Mouse (Mus musculus): Measurements from ENCODE around the gene Psg20.
"Not testable (repeated sequence)": the region's sequence is repeated elsewhere in the genome, so short reads cannot be mapped to it uniquely, and the experiment has no call there.

The Psg20 gene

GRCm38 (mm10) chr7:18686085-18686484 is at the start of gene Psg20:
Gene Psg20, minus strand, starts transcription at chr7:18686185.
- DNase-seq: no peak

DNA sequence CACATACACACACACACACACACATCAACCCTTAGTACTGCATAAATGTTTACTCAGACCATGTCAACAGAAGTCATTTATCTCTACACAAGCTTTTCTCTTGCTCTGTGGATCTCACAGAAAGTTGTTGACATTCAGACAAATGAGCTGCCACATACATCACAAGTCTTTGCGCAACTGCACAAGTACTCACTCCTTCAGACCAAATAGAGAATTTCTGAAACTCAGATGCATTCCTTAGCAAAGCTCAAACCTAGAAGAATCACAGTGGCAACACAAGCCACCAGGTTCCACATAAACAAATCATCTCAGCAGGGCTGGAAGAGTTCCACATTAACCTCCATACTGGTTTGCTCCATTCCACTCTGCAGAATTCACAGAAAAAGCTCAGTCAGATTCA is 48.5 kb upstream of the Psg20 start:
- no peak for DNase-seq

GRCm38 (mm10) chr7:18733111-18733510 is 47.1 kb upstream of the Psg20 start:
- no peak for DNase-seq

DNA sequence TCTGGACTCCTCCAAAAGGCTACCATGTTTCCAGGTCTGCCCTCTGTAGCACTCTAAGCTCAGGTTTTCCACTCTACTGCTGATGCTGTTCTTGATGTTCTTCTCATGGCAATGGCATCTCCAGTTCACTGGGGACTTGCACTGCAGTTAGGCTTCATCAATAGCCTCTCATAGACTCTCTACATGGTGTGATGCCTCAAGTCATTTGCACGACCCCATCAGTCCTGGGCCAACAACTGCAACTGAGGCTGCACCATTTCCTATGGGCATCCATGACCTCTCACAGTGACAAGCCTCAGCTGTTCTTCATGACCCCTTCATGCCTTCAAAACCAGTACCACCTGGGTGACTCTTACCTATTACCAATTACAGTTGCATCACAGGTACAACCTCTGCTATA is 42.4 kb upstream of the Psg20 start:
- no peak for DNase-seq

- DNase-seq: not testable (repeated sequence)
Measured at GRCm38 (mm10) chr7:18725931-18726330, 39.9 kb upstream of the Psg20 start.

- no peak for DNase-seq
Measured at GRCm38 (mm10) chr7:18724001-18724400, 38.0 kb upstream of the Psg20 start.

DNA sequence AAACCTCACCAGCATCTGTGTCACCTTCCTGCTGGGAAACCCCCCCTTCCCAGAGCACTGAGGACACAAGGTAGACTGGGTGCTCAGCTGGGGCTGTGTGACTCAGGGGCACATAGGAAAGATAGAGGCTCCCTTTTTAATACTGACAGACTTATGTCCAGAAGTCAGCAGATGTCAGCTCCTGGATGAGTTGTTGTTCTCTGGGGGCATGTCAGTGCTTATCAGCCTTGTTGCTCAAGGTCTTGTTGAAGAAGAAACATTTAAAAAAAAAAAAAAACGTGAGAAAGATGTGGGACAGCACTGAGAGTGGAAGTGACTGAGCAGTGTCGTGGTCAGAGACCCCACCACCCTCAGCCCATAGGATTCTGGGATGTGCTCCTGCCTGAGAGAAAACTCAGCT is 31.8 kb upstream of the Psg20 start, which contains the start of gene Psg22:
TSS of gene Psg22 (plus strand) at position 301 of the 400 bp plus-strand sequence.
- DNase-seq: no peak

- peak; percentile 12 to 31 for DNase-seq
Measured at GRCm38 (mm10) chr7:18715546-18715945, 29.6 kb upstream of the Psg20 start.

- no peak for DNase-seq
Measured at GRCm38 (mm10) chr7:18710846-18711245, 24.9 kb upstream of the Psg20 start.

DNA sequence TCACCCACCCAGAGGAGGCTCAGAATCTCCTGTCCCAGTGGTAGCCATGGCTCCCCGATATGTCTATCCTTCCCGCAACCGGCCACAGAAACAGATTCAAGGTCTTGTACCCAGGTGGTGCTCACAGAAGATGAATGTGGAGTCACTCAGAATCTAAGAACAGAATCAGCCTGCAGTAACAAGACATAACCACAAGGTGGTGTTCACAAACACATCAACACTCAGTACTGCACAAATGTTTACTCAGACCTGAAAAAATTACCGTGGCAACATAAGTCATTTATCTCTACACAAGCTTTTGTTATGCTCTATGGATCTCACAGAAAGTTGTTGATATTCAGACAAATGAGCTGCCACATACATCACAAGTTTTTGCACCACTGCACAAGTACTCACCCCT is 24.3 kb upstream of the Psg20 start:
- peak in 1 of 2 experiments; percentile 2 for DNase-seq

- no peak for DNase-seq
Measured at GRCm38 (mm10) chr7:18685586-18685985, 399 bp downstream of the Psg20 start.

DNA sequence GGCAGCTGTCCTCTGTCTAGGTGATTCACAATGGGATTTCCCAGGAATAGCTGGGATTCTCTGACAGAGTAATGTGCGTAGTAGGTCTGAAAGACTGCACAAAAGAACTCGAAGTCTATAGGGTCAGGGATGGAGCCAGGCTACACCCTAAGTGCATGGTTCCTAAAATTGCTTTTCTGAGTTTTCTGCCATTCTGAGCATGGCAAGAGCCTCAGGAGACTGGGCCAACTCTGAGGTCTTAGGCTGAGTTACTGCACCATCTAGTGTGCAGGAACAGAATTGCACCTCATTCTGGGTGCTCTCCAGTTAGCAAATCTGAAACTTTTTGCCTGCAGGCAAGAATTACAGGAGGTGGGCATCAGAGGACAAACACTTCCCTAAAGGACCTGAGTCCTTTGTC is 6.2 kb downstream of the Psg20 start:
- peak; percentile 23 to 35 for DNase-seq

GRCm38 (mm10) chr7:18656625-18657024 is 29.4 kb downstream of the Psg20 start, which contains the start of gene Psg21:
Gene Psg21, minus strand, starts transcription at chr7:18656725.
- DNase-seq: not testable (repeated sequence)

- DNase-seq: not testable (repeated sequence)
Measured at GRCm38 (mm10) chr7:18626921-18627320, 59.1 kb downstream of the Psg20 start.
